Mouse (Mus musculus) gastrocnemius, postnatal 36 days (tissue): ENCODE data around the gene Oxgr1. TPM values are rescaled to one million over a fixed set of nuclear protein-coding genes. Genes with fewer than 3 reads are reported as not detected.

ENCODE experiments used
- DNase-seq, 2 experiments: peaks; one replicate each; pipeline ENCODE4 v3.0.0; 2022
- intact Hi-C: fragments of 180-260 bp; cut with DNase I; formaldehyde crosslinking; loops from one replicate; pipeline ENCODE4 v1.15.1; 2025
- long read RNA-seq, 2 experiments: library from polyadenylated mRNA; stranded (forward); transcript quantifications; one replicate each; pipeline ENCODE4 v2.0.0; 2021
- total RNA-seq, 2 experiments: library from RNA; stranded (reverse); gene quantifications; 2 replicates each; pipeline ENCODE4 v1.2.3; 2021

Oxgr1 gene
- total RNA-seq: not detected
- long read RNA-seq, experiment 1: 0 reads
- long read RNA-seq, experiment 2: 0 reads

DNA sequence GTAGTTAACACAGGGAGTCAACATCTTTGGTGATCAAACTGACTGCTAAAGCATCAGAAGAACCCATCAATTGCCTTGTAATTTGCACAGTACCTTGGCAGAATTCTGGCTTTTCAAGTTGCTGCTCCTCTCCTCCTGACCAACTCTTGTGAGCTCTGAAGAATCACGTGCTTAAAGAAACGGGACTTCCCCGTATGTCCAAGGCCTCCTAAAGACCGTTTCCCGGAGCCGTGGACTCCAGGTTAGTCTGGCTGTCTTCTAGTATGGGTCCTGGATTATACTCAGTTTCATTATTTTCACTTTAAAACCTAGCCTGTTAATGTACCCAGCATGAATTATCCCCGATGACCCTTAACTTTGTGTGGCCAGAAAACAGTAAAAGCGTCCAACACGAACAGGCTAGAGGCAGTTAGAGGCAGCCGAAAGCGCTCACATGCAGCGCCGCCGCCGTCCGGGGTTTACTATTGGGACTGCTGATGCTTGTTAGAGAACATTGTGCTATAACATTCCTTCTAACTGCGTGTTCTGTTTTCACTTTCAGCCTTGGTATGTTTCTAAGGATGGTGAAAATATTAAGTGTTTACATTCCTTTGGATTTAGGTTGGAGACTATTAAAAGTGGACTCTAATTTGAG, at the start of gene Oxgr1:
Oxgr1 (minus strand) TSS at position 249 of the 634 bp plus-strand sequence.
- intact Hi-C loops: no loop called here
- DNase-seq: no peak

DNA sequence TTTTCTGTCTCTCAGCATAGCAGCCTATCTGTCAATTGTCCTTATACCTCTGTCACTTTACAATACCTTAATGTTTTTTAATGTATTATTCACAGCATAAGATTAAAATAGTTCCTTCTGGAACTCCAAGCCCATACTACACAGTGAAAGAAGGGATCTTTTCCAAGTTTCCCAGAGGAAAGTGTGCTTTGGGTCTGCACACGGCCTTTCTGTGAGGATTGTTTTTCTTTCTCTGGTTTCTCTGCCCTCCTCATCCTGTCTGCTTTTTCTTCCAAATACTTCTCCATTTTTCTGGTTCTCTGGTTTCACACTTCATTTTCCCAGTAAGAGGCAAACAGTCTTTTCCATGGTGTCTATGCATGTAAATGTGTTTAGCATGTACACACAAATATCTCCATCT, 48.2 kb upstream of the Oxgr1 start:
- DNase-seq: no peak
- intact Hi-C loops: no loop called here

DNA sequence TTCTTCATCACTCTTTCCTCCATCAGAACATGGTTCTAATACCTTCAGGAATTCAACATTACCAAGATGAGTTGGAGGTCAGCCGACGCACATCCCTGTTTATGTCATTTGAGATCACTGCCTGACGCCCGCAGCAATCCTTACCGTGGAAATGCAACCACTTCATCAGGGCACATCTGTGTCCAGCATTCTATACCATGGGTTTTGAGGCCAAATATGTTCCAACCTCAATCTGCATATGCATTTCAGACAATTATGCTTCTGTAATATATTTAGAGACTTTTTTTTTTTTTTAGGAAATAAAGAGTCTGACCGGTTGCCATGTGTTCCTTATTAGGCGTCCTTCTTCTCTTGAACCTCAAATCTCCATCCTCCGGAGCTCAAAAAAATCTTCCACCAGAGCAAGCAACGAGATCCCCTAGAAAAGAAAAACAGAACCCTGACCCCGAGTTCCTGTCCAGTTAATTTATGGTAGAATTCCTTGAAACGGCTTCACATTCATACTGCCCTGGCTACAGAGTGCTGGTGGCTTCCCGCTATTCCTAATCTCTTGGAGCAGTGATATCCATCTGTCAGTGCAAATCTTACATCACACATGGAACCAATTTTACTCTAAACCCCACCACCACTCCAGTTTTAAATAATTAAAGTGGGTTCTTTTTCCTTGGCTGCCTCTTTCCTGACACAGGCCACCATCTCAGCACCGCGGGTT, 47.6 kb upstream of the Oxgr1 start:
- DNase-seq: no peak
- intact Hi-C loops: loop anchor here (10.0 kb wide), 1 partner anchor 1445 kb away; no protein-coding TSS in a partner anchor

DNA sequence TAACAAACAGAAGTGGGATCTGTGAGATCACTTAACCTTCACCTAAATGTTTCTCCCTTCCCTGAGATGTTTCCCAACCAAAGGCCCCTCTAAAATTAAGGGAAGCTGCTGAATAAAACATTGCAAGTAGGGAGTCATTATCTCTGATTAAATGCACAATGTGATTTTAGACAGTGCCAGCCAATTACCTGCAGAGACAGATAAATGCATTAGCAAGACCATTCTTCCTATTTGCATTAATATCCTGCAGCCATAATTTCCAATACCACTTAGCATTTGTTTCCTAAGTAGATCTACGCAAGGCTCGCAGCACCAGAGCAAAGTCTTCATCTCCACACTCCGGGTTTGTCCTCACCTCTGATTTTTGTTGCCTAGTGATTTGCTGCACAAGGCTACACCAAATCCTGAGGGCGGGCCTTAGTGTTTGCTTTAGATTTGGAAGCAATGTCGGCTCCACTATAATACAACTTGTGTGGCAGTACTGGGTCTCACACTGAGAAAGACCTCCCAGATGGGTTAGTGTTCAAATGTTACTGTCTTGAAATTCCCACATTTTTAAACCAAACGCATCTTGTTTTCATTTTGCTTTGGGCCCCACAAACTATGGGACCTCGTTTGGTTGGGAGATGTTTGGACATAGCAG, 46.9 kb upstream of the Oxgr1 start:
- intact Hi-C loops: loop anchor here (10.0 kb wide), 1 partner anchor 1444 kb away; no protein-coding TSS in a partner anchor

DNA sequence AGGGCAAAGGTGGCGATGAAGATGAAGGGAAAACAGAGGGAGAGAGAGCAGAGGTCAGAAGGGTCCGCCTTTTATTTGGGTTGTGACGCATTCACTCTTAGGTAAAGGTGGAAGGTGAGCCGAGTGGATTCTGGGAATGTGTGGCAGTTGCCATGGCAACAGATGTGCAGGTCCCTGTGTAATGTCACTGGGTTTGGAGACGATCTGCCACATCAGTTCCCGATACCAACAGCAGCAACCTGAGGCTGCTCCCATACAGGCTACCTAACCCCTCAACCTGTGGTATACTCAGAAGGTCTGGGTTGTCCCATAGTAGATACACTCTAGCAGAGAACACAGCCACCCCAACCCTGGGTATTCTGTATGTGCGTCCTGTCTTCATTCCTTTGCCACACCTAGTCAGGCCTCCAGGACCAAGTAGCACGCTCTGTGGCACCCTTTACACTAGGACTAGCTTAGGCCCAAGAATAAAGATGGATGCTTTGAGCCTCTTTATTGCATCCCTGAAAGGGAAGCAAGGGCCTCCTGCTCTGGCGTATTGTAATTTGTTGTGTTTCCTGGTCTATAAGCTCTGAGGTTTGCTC, 41.9 kb upstream of the Oxgr1 start:
- no peak for DNase-seq
- intact Hi-C loops: loop anchor here (5.0 to 10.0 kb wide), 2 partner anchors 178 to 1439 kb away; no protein-coding TSS in a partner anchor

More for the DNA sequence above, 46.9 kb upstream of the Oxgr1 start:
- no peak for DNase-seq

DNA sequence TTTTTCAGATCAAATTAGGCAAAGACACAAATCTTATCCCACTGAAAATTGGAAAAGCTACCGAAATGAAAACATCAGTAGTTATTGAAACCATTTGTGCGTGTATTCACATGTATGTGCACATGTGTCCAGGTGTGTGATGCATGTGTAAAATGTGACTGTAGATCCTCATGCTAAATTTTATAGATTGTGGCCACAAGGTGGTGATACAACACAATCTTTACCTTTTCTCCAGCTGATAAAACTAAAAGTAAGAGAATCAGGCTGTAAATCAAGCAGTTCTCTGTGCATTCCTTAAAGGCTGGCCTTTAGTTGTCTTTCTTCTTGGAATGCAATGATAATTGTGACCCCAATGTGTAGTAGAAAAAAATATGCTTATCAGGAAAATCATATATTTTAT, 34.0 kb upstream of the Oxgr1 start:
- DNase-seq: no peak
- intact Hi-C loops: loop anchor here (5.0 kb wide), 2 partner anchors 326 to 586 kb away; no protein-coding TSS in a partner anchor

DNA sequence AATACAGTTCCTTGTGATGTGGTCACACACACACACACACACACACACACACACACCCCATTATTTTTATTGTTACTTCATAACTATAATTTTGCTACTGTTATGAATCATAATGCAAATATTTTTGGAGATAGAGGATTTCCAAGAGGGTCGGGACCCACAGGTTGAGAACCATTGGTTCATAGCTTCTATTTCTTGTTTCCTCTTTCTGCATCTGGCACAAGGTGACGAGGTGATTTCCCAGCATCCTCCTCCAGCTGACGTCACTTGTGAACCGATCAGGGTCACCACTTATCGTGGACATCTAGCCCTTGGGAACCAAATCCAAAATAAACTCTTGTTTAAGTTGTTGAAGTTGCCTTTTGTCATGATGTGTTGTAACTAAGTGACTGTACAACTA, 33.5 kb upstream of the Oxgr1 start:
- intact Hi-C loops: loop anchor here (5.0 kb wide), 2 partner anchors 327 to 587 kb away; no protein-coding TSS in a partner anchor
- no peak for DNase-seq

DNA sequence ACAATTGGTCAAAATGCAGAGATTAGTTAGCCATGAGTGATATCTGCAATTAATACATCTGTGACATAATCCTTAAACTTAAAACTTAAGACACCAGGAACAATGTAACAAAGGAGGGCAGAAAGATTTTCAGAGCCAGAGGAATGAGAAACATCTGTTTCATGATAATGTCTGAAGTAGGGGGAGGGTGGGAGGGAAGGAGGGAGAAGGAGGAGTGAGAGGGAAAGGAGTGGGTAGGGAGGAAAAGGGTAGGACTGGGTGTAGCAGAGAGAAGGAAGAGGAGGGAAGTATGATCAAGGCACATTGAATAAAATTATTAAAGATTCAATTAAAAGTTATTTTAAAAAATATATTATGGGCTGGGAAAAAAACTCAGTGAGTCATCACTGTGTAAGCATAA, 32.0 kb upstream of the Oxgr1 start:
- intact Hi-C loops: no loop called here
- DNase-seq: no peak

DNA sequence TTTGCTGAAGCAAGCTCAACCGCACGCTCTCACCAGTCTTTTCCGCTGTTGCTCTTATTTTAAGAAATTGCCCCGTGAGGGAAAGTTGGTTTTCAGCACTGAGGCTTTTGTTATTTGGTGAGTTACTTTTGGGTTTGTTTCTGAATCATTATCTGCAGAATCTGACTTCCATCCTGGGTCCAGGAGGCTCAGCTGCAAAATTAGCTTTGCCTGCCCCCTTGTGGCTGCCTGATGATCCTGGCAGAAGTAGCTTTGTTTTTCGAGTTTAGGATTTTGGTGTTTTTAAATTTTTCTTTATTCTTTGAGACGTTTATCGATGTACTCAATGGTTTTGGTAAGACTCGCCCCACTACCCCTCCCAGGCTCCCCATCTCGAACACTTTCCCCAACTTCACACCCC, 18.9 kb upstream of the Oxgr1 start:
- intact Hi-C loops: no loop called here

DNA sequence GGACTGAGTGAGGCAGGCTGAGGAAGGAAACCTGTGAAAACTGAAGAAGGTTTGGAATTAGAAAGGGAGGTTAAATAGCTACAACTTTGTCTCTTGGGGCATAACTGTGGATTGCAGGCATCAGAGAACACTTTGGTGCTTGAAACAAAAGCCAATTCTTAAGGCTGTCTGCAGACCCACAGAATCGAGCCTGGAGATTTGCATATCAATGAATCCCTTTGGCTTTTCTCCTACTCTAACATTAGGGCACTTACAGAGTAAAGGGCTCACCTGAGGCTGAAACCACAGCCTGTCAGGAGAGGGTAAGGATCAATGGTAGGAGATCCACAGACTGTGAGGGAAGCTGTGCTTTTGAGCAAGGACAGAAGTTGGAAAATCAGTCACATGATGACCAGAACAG, 8.8 kb downstream of the Oxgr1 start:
- no peak for DNase-seq
- intact Hi-C loops: no loop called here

More for the DNA sequence above, 18.9 kb upstream of the Oxgr1 start:
- DNase-seq: peak; percentile 8 to 23

DNA sequence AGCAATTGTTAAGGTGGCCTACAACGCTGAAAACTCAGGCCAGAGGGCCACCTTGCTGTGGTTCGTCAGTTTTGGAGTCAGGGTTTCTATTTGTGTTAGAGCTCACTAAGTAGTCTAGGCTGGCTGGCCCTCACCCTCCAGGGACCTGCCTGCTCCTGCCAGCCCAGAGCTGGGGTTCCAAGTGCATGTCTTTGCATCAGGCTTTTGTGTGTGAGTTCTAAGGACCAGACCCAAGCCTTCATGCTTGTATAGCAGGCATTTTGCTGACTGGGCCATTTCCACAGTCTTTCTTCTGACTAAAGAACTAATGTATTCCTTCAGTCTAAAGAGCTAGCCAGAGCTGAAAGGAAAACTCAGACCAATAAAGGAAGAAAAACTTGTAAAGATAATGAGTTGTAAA, 22.3 kb downstream of the Oxgr1 start:
- DNase-seq: no peak
- intact Hi-C loops: no loop called here

DNA sequence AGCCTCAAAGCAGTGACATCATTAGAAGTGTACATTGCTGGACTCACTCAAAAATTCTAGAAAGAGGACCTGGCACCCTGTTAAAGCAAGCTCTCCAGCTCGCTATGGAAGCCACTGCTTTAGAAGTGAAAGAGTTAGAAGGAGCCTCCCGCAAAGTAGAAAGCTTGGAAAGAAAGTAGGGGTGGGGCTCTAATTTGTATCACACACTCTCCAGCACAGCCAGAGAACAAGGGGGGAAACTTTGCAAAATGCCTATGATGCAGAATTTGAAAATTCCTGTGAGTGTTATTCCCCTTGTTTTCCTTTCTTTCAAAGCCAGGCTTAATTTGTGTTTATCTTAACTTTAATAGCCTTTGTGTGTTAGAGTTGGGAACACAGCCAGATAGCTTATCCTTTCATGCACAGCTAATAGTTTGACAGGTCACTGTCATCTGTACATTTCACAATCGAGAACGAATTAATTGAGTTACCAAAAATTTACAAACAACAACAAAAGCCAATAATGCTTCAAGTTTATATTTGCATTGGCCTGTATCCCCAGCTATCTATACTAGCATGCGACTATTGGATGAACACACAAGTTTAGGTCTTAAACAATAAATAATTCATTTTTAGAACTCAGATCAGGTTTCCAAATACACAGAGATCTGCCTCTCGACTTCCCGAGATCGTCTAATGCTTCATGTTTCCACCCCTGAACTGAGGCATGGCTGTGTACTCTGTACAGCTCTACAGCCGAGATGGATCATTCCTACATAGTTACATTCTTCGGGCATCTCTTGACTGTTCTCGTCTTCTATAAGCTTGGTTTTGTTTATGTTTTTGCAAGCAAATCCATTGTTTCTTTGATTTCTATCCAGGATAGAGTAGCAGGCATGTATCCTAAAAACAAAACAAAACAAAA, 32.0 kb downstream of the Oxgr1 start:
- intact Hi-C loops: no loop called here
- DNase-seq: no peak

DNA sequence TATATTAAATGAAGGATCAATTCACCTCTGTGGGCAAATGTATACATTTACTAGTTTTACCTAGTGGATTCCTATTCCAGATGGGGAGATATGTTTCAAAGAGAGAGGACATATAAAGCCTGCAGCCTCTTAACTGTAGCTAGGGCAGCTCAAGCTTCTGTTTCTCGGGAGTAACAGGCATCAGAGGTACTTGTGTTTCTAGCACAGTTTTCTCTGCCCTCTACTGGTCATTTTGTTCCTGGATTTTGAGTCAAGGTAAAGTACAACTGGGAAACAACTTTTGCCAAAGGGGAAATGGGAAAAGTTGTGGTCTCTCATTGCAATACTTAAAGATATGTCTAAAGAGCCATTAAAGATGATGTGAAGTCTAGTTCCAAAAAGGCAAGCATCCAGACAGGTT, 37.1 kb downstream of the Oxgr1 start:
- DNase-seq: no peak
- intact Hi-C loops: no loop called here

DNA sequence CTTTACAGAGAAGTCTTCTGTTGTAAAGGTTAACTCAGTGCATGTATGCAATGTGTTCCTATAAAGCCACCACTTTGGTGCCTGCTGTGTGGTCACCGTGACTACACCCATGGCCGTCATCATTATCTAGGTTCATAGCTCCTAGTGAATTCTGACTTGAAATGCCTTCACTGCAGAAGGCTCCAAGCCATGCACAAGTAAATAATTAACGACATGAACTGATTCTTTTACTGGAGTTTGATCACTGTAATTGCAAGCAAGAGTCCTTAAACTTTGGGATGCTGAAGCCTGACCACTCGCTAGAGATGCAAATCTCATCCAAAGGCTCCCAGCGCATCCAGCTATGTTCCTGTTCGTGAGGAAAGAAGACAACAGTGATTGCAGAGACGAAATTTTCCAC, 38.6 kb downstream of the Oxgr1 start:
- DNase-seq: no peak
- intact Hi-C loops: no loop called here

DNA sequence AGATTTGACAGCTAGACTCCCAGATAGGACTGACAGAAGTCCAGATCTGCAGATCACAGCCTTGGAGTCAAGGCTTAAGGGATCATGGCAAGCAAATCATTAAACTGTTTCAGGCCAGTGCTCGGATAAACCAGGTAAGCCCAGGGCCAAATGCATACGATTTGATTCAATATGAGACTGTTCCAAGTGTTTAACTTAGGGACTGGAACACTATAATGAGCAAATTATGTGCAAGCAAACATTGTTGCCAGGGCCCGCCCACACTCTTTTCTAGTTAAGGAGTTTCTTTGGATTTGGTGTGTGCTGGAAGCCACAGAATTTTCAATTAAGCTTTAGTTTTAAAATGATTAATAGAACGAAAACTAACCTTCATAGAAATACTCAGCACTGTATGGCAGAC, 39.6 kb downstream of the Oxgr1 start:
- intact Hi-C loops: no loop called here
- no peak for DNase-seq

DNA sequence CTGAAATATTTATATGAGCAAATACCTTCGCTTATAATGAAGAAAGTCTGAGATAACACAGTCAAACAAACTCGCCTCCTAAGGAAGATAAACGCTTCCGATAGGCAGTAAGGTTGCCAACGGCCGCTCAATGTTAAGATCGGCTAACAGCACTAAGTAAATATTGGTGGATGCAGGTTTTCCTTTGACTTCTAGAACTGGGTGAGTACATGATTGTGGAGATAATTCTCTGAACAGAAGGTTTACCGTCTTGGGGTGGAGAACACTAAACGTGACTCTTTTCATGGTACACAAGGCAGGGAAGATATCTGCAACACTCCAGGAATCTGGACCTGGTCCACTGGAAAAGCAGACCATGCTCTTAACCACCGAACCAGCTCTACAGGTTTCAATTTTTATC, 52.6 kb downstream of the Oxgr1 start:
- intact Hi-C loops: no loop called here
- DNase-seq: no peak

DNA sequence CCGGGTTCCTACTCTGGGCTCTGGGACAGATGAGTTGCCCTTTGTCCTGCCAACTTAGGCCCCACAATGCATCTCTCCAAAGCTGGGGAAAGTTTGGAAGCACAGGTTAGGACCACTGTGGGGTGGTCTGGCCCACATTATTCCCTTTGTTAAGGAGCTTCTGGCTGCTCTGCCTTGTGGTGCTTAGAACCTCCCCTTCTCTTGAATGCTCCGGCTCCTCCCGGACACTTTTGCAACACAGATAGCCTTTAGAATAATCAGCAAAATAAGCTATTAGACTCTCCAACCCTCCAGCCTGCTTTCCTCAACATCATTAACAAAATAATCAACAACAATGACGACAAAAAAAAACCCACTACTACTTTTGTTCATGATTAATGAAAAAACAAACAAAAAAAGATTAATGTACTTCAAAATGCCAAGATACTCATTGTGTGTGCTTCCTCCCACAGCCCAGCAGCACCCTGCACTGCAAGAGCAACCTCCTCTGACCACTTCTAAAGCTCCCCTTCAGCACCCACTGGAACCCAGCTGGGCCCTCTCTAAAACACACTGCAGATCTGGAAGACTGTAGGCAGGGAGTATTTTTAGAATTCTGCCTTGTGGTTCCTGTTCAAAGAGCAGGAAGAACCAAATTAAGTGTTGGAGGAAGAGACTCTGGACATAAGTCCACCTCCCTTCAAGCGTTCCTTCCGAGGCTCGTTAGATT, 53.1 kb downstream of the Oxgr1 start:
- intact Hi-C loops: no loop called here
- DNase-seq: no peak

DNA sequence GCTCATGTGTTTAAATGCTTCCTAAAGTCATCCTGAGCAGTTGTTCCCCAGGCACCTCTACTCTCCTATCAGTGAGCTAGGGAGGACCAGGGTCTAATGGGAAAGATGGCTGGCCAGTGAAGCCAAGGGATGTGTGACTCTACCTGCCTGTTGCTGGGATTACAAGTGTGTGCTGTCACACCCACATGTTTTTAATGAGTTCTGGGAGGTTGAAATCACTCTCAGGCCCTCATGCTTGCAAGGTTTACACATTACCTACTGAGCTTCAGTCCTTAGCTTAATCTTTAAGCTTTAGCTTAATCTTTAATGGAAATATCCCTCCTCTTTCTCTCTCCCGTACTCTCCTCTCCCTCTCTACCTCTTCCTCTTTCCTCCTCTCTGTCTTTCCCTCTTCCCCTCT, 55.0 kb downstream of the Oxgr1 start:
- intact Hi-C loops: no loop called here
- no peak for DNase-seq

DNA sequence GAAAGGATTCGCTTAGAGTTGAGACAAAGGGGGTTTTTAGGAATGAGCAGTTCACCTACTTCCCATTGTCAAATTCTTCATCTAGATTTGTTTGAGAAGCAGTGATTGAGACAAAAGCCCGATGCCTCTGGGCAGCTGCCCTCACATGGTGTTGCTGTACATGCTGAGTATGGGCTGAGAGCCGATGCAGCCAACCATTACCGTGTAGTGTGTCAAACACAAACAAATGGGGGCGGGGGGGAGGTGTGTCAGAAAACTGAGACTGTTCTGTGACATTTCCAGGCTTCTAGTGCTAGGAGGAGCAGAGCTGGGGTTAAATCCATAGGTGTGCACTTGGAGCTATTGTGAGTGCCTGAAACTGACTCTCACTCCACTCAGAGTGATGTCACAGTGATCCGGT, 55.5 kb downstream of the Oxgr1 start:
- DNase-seq: no peak
- intact Hi-C loops: no loop called here
